Mouse (Mus musculus) heart, adult 11 months (tissue): ENCODE measurements at regions not wholly inside any gene's neighbourhood (a gene's known extent, or its start where the extent isn't known, plus 50 kb on each side); places are given as distances from the start of the nearest gene placed in this dataset.
A peak's percentile ranks its signal among the peaks of the same experiment; 100 is the strongest.

Source experiments
- DNase-seq: peaks from one replicate; pipeline ENCODE4 v3.0.0; 2022

DNA sequence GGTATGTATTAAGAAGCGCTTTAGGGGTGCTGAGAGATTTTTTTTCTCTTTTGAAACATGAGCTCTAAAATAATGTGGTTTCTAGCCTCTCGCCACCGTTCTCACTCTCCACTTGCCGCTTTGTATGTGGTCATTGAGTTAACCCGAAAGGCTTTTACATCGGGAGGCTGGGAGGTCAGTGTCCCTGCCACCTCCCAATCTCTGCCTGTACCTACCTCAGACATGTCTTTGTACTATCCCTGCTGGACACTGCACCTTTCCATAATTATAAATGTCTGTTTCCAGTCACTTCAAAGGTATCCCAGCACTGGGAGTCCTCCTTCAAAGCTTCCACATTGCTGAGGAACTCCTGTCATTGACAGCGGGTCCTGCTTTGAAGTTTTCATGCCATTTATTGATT is 347.6 kb upstream of the Tbc1d2b start:
- DNase-seq: no peak

DNA sequence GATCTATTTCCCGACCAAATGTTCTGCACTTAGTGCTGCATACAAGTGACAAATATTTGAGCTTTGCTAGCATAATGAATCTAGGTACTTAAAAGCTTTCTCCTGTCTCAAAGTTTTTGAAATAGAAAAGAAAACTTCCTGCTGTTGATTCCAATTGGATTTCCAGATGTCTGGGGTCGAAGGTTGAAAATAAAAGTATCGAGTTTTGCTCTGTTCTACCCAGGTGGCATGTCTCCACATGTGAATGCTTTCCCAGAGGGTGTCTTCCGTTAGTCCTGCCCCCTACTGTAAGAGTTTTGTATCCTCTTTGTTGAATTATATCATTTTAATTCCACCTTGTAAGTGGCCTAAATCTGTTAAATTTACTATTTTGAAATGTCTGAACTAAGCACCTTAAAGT is 327.3 kb upstream of the Tbc1d2b start:
- DNase-seq: no peak

DNA sequence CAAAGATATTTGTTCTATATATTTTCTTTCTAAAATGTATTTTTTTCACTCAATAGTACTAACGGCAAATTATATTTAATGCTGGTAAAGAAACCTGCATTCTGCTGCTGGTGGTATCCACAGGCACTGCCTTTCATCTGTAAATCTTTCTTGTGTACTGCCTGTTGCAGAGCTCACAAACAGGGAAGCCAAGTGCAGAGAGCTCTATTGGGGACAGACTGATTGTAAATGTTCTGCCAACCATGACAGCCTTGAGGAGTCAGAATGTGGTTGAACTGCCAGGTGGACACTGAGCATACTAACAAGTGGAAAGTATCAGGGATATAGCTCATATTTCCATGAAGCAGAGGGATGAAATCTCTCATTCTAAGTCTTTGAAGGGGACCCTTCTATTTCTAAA is 286.1 kb upstream of the Tbc1d2b start:
- no peak for DNase-seq

DNA sequence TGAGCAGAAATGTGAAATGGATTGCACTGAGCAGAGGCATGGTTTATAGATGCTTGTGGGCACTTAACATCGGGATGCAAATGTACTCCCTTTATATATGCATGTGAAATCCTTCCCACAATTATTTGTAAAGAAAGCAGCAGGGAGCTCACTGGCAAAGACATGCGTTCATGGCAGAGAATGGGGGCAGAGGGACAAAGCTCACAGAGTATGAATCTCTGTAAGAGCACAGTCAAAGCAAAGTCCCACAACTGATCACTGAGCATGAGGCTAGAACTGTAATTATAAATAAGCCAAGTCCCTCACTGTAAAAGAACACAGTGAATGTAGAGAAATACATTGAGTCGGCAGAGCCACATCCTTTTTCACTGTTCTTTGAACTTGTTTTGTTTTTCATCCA is 285.6 kb upstream of the Tbc1d2b start:
- no peak for DNase-seq

DNA sequence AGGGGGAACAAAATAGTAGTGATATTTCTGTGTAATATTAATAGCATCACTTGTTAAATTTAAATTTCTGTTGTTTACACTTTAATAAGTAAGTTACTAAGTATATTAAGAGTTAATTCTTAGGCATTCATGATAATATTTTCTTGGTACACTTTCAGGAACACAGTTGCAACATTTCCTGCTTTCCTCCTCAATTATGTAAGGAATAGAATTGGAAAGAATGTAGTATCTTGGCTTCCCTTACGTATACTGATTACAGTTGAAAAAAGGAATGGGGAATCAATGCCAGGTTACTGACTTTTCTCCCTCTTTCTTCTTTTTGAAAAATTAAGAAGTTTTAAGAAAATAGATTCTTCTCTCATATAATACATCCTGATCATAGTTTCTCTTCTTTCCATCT is 277.3 kb upstream of the Tbc1d2b start:
- DNase-seq: no peak

DNA sequence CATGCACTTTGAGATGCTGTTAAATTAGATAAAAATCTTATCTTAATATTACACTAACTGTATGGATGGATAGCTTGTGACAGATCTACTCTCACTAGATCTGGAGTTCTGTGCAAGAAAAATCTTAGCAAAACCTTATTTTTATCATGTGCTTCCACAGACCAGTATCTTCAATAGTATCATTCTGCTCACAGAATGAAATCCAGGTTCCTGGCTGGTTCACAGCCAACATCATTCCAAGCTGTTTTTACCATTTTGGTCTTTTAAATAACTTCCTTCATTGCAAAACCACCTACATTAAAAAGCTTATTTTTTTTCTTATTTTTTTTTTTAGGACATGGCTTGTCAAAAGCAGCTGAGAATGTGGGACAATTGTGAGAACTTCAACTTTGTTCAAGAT is 276.1 kb upstream of the Tbc1d2b start:
- no peak for DNase-seq

DNA sequence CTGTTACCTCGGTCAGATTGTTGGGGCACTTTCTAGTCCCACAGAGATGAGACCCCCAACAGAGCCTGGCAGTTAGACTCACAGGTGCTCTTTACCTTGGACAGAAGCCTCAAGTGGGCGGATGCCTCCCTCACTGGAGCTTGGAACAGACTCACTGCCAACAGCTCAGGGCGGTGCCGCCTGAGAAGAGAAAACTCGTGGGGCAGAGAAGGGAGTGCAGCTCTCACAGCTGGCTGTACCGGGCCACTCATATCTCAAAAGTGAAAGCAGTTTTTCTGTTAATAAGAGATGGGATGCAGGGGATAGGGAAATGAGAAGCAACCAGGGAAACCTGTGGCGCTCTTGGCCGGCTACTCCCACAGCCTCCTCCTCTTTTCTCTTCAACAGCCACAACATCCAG is 267.1 kb upstream of the Tbc1d2b start:
- peak; percentile 94 for DNase-seq

DNA sequence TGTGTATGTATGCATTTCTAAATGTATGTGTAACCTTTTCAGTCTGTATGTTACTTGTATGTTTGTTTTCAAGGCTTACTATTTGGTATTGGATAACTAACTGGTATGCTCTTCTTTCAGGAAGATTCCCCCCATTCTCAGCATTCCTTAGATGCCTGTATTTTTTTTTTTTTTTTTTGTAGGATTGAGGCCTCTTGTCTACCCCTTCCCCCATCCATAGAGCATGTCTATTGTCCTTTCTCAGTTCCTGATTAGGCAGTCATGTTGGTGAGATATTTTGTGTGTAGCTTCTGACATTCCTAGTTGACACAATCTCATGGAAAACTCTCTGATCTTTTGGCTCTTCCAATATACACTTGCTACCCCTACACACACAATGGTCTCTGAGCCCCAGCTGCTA is 262.8 kb upstream of the Tbc1d2b start:
- no peak for DNase-seq

DNA sequence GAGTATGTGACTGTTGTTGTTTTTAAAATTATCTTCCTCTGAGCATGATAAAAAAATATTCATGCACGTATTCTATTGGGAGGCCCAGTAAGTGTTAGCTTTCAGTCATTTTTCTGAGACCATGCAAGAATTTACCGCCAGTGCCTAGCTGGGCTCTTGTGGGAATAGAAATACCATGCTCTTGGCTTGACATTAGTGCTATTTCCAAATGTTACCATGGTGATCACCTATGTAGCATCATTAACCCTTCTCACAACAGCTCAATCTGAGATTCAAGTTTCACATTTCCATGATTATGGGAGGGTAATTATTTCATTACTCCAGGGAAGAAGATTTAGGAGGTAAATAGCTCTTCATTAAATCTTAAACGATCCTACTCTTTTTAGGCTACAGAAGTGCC is 250.6 kb upstream of the Tbc1d2b start:
- DNase-seq: no peak

DNA sequence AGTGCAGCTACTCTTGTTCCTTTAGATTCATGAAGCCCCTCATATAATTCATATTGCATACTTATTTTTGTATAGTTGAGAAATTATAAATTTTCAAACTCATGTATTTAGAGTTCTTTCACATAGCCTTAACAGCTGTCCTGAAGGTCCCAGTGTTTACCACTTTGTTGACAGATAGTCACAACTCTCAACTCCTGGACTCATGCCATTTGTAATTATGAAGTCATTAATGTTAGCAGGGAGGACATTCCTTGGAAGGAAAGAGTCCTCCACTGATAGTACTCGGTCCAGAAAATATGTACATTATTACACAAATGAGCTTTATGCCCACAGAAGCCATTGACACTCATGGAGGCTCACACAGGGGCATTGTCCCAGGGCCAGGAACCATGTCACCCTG is 224.3 kb upstream of the Tbc1d2b start:
- DNase-seq: peak; percentile 16

DNA sequence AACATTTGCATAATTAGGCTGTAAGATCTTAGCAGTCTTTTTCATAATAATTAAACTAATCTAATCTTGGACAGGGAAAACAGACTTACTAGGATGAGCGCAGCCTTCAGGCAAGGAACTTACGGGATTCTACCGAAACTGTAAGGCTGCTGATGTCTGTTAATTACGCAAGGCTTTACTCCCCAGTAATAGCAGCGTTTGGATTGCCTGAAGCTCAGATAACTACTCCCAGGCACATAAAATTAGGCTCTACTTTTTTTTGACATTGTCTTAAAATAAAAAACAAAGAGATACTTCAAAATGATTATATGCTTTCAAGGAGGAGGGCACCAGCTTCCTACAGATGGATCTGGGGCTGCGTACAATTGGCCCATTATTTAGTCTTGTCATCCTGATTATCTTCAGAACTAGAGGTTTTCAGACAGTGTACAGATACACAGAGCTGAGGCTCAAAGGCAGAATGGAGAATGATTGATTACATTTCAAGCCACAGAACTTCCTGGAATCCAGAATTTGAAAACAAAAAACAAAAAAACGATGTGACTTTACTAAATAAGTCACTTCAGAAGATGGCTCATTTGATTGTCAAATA is 220.1 kb upstream of the Tbc1d2b start:
- peak; percentile 53 for DNase-seq

DNA sequence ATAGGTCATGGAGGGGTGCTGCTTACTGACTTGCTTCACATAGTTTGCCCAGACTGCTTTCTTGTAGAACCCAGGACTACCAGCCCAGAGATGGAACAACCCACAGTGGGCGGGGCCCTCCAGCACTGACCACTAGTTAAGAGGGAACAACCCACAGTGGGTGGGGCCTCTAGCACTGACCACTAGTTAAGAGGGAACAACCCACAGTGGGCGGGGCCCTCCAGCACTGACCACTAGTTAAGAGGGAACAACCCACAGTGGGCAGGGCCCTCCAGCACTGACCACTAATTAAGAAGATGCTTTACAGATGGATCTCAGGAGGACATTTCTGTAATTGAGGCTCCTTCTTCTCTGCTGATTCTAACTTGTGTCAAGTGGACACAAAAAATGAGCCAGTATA is 180.0 kb upstream of the Tbc1d2b start:
- no peak for DNase-seq

DNA sequence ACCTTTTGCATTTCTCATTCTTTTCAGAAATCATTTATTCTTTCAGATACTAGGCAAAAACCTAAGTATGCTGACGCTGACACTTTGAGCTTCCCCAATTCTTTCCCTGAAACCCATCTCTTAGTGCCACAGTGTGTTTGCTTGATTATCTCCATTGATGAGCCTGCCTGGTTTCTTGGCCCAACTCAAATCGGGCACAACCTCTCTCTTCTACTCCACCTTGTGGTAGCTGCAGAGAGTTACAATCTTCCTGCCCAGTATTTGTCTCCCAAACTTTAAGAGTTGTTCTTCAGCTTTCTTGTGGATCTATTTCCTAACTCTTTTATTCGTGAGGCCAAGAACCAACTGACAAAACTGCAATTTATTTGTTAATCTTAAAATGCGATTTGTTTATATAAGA is 176.4 kb upstream of the Tbc1d2b start:
- no peak for DNase-seq

DNA sequence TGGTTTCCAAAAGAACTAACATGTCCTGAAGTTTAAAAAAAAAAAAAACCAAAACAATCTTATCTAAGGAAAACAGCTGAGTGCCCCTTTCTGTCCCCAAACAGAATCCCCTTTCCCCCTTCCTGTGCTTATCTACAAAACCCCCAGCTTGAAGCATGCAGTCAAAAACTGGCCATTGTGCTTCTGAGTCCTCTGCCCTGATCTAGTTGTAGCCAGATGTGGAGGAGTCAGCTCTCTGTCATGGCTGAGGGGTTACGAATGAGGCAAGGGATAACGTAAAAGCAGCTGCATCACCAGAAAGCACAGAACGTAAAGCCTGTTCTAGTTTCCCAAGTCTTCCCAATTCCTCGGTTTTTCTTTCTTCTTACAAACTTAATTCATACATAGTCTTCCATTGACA is 164.3 kb upstream of the Tbc1d2b start:
- no peak for DNase-seq

DNA sequence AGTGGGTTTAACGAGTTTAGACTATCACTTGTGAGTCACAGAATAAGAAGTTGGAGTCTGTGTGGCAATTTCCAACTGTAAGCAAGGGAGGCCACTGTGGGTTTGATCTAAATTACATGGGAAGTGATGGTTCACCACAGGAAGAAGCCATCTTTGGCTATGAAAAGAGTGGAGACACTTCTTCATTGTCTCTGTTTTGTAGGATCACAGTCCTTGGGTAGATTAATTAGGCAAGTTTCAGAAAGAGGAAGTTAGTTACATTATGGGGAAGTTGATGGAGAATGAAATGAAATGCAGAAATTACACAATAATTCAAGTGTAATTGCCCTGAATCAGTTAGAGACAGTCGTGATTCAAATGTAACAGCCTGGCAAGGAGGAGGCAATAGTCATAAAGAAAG is 160.3 kb upstream of the Tbc1d2b start:
- no peak for DNase-seq

DNA sequence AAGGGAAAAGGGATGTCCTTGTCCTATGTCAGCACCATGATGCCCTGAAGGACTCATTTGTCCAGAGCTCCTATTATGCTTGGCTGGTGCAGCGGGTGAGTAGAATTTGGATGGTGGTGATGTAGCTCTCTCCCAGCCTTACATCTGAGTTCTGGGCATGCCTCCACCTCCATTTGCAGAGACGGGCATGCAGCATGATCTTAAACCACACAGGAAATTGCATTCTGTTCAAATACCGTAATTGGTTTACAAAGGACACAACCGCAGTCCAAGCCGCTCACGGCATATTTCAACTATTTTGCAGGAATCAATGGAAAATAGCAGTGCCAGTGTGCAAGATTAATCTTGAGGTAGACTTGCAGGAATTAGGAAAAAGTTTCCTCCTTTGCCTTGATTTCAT is 151.1 kb upstream of the Tbc1d2b start:
- DNase-seq: no peak

DNA sequence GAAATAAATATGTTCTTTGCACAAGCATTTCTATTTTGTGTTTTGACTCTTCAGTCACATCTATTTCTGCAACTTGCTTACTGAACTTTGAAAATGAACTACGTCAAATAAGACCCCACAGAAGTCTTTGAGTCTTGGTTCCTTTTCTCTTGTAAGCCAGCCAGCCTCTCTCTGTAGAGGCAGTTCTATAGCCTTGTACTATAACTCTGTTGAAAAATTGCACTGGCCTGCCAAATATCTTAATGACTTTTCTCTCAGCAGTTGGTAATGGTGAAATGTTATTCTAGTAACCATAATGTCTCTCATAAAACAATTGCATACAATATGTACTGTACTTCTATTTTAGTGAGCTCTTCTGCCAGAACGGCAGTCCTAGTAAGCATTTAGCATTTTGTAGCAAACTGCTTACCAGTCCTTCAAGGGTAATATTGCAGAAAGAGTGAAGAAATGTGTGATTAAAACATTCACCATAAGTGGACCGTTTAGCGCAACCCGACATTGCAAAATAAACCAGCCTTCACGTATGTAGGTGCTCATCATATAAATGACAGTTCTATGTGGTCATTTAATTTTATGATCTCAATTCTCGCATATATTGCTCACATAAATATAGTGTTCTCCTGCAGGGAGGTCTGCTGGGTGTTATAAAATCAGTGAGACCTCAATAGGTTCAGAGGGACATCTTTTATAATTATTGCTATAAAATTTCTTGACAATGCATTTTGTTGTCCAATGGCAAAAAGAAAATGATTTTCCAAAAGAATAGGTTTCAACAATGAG is 149.3 kb upstream of the Tbc1d2b start:
- DNase-seq: no peak

DNA sequence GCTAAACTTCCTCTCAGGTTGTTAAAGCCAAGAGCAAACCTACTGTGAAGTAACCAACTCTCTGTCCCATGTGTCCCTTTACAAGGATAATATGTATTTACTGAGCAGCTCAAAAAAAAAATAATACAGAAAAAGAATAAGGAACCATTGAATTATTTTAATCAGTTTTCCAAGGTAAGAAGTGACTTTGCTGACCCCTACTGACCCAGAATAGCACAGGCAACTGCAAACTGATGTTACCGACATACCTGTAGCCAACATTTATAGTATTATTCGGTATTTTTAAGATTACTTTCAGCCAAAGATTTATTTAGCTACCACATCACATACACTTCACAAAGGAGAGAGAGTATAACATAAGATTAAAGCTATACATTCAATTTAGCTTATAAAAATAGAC is 138.2 kb upstream of the Tbc1d2b start:
- no peak for DNase-seq

DNA sequence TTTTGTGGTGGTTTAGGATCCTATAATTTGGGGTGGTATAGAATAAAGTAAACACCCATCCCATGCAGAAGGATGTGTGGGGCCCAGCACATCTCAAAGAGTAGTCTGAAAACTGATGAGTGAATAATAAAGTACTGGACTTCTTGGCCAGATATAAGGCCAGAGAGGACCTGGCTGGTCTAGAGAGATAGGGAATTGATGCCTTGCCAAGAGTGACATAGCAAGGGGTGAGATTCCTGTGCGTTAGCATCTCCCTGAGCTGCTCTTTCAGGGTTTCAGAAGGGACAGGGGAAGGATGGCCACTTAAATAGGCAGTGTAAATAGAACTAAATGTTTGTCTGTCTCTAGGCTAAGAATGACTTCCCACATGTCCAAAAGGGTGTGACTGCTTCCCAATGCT is 137.0 kb upstream of the Tbc1d2b start:
- DNase-seq: no peak

DNA sequence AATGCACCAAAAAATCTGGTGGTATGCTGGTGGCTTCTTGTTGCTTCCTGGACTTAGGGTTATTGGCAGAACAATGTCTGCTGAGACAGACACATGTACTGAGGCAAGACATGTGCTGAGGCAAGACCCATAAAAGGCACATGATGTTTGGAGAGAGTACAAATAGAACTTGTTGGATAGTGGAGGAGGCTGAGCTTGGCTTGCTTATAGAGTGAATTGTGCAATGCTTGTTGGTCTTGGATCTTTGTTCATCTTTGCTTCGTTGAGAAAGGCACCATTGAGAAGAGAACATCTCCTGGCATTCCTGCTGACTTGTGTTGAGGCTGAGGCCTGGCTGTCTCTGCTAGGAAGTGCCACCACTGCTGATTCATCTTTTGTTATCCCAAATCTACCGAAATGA is 117.8 kb upstream of the Tbc1d2b start:
- no peak for DNase-seq

DNA sequence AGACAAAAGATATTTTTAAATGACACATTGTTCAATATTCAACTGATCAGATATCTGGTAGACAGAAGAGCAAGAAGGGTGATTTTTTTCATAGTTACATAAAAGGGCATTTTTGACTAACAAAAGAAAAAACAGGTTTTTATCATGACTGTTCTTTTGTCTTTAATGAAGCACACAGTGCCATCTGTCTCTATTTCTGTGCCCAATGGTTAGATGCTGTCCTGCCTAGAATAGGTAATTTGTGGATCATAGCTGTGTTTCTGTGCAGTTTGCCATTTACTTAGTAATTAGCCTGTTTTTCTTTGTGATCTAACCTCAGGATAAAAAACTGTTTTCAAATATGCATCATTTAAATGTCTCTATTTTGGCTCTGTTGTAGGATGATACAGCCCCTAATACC is 114.4 kb upstream of the Tbc1d2b start:
- no peak for DNase-seq

DNA sequence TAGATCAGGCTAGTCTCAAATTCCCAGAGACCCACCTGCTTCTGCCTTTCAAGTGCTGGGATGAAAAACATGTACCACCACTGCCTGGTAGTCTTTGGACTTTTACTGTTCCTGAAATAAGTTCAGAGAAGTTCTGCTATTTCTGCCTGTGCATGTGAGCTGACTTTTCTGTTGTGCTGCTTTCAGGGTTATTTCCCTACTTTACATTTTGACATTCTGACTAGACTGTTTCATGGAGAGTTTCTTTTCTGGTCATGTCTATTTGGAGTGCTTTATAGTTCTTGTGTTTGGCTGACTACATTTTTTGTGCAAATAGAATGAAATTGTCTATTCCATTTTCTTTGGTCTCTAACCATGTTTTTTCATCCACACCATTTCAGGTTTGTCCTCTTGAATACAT is 109.5 kb upstream of the Tbc1d2b start:
- no peak for DNase-seq

DNA sequence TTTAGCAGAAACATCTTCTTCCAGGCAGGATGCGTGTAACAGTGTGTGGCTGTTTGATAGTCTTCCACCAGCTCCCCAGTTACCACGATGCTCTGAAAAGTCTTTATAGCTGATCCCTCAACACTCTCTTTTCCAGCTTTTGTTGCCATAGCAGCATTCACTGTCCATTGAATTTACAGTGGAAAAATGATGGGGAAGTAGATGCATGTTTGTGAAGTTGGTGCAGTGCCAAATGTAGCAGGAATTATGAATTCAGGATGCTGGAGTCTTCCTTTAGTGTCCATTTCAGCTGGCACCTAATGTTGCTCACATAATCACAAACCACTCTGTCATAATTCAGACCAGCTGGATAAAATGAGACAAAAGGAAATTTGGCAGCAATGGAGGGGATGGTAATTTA is 99.0 kb upstream of the Tbc1d2b start:
- DNase-seq: no peak

DNA sequence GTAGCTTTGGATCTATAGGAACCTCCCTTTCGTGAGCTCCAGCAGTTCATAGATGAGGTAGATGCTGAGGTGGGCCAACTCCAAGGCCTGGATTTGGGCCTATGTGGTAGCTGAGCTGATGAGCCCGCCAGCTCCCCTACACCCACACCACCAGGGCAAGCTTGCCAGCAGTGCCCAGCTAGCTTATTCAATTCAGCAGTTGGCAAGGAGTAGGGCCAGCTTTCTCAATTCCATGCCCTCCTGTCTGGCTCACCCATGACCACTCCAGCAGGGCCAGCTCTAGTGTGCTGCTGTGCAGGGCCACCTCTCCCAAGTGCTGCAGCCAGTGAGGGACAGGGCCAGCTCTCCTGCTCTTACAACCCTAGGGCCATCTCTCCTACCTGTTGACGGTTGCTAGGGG is 97.1 kb upstream of the Tbc1d2b start:
- no peak for DNase-seq

DNA sequence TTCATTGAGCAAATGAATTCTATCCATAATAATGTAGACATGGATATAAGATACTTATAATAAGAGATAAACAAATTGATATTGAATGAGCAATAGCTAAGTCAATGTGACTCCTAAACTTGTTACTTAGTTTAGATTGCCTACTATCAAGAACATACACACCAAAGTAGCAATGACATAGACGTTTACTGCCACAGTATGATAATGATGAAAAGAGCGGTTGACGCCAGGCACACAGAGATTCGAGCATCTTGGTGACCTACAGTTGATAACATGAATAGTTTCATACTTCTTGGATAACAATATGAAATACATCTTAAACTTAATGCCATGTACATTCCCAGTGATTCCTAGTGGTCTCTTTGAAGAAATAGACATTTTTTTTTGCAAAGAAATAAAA is 55.9 kb upstream of the Tbc1d2b start:
- DNase-seq: no peak
